Mouse (Mus musculus) ES-Bruce4 (cell line): ENCODE measurements around the gene Bhlhe41. TPM values are rescaled to one million over a fixed set of nuclear protein-coding genes. Genes with fewer than 3 reads are reported as not detected.

Source experiments
- H3K27ac ChIP-seq: 2 replicates; pipeline ENCODE4 v1.5.1; 2012; ENCODE audit warnings: low read length, inconsistent platforms; ENCODE audit not compliant: insufficient read depth
- H3K27me3 ChIP-seq: 2 replicates; pipeline ENCODE4 v1.6.1; 2012; ENCODE audit warnings: mild to moderate bottlenecking, low read length, inconsistent platforms; ENCODE audit not compliant: control insufficient read depth, poor library complexity, insufficient read depth, severe bottlenecking
- H3K36me3 ChIP-seq: 2 replicates; pipeline ENCODE4 v1.6.1; 2012; ENCODE audit warnings: inconsistent platforms, mild to moderate bottlenecking, low read length, moderate library complexity; ENCODE audit not compliant: control insufficient read depth, poor library complexity, insufficient read depth, severe bottlenecking
- H3K4me1 ChIP-seq: one replicate; pipeline ENCODE4 v1.8.1; 2011; ENCODE audit warnings: low read length; ENCODE audit not compliant: control insufficient read depth, insufficient read depth
- H3K4me3 ChIP-seq: 2 replicates; pipeline ENCODE4 v1.5.1; 2011; ENCODE audit warnings: low read depth, mild to moderate bottlenecking, low read length
- H3K9ac ChIP-seq: 2 replicates; pipeline ENCODE4 v1.6.1; 2012; ENCODE audit warnings: low read depth, mild to moderate bottlenecking, inconsistent platforms; ENCODE audit not compliant: poor library complexity, severe bottlenecking
- H3K9me3 ChIP-seq: replicated peaks from 2 replicates; pipeline ENCODE4 v1.6.1; 2012; ENCODE audit warnings: mild to moderate bottlenecking, low read length, inconsistent platforms; ENCODE audit not compliant: control insufficient read depth, poor library complexity, insufficient read depth, severe bottlenecking
- CTCF ChIP-seq: IDR thresholded peaks from one replicate; pipeline ENCODE4 v1.8.1; 2011; ENCODE audit warnings: low read depth, low read length
- EP300 ChIP-seq: IDR thresholded peaks from 2 replicates; pipeline ENCODE4 v1.6.1; 2011; ENCODE audit warnings: low read depth, low read length; ENCODE audit not compliant: insufficient read depth
- POLR2A ChIP-seq: IDR thresholded peaks from one replicate; pipeline ENCODE4 v1.8.1; 2011; ENCODE audit warnings: low read length; ENCODE audit not compliant: insufficient read depth
- polyA plus RNA-seq: library from polyadenylated mRNA; stranded (reverse); fragments of >200 nt; gene quantifications from 2 replicates; pipeline ENCODE4 v1.2.4, GENCODE M21; 2011; ENCODE audit warnings: low read depth; ENCODE audit not compliant: missing spikeins, insufficient read depth, insufficient read length

Gene Bhlhe41
- polyA plus RNA-seq, 1 experiment: 5.3 TPM

DNA sequence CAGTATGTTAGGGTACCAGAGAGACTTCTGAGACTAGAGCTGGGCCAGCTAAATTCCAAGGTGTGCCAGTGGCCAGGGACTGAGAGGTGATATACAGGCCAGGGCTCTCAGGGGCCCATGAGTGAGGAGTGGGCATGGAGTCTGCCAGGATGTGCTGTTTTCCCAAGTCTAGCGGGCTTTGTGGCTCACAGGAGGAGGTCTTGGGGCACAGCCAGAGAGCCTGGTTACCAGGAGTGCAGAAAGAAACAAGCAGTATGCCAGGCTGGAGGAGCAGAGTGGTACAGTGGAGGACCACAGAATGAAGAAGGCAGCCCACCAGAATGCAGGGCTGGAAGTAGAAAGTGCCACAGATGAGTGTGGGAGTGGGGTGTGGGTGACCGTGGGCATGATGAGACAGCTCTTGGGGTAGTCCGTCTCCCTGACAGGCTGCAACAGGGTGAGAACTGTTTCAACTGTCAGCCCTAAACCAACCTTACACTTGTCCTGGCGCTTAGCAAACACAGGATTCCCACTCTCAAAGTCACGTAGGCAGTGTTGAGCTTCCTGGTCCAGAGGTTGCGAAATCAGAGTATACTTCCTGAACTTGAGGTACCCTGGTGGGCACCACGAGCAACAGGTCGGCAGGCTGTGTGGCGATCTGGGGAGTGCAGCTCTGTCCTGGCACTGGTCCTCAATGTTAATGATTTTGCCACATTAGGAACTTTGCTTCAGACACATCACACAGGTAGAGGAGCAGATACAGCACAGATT lies 11.8 kb upstream of the Bhlhe41 start:
- Histone ChIP-seq H3K9me3 (no peaks in the 10 kb centered on the region), H3K36me3 (no peaks in the 10 kb centered on the region), H3K4me3 (no peak overlapping the region), H3K9ac (no peak overlapping the region), H3K27ac (no peak overlapping the region), H3K4me1 (no peaks in the 10 kb centered on the region), H3K27me3 (no peaks in the 10 kb centered on the region)
- no peak for TF ChIP-seq CTCF
- no peak for TF ChIP-seq EP300

DNA sequence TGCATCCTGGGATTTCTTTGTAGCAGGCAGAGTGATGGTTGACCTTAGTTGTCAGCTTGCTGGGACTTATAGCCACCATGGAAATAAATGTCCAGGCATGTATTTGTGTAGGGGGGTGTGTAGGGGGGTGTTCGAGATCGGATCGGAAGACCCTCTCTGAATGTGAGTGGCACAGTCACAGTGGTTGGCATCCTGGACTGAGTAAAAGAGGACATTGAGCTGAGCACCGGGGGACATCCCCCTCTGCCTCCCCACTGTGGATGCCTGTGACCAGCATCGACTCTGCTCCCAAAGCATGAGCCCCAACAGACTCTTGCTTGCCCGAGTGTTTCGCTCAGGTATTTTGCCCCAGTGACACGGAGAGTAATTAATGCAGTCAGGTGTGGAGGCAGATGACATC lies 8.0 kb upstream of the Bhlhe41 start:
- no peak overlapping the region for H3K9ac ChIP-seq
- no peaks in the 10 kb centered on the region for H3K36me3 ChIP-seq
- no peak for TF ChIP-seq POLR2A
- TF ChIP-seq CTCF: no peak
- TF ChIP-seq EP300: no peak
- no peak overlapping the region for H3K27ac ChIP-seq
- H3K4me3 ChIP-seq: no peak overlapping the region
- no peaks in the 10 kb centered on the region for H3K4me1 ChIP-seq
- H3K27me3 ChIP-seq: no peaks in the 10 kb centered on the region
- no peaks in the 10 kb centered on the region for H3K9me3 ChIP-seq

DNA sequence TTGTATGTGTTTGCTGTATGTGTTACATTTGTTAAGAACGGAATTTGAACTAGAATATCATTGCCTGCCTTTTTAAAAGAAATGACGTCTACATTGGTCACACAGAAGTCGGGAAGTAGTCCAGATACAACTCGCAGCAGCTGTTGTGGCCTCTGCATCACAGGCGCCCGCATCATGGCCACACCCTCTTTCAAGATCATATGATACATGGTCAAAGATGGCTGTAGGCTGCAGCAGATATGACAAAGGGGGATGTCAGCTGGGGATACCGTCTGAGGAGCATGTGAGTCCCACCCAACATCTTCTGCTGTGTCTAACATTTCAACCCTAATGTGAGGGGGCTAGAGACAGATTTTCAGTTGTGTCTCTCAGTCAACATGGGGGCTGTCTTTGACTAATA lies 6.7 kb upstream of the Bhlhe41 start:
- Histone ChIP-seq H3K4me3 (no peak overlapping the region), H3K9me3 (no peaks in the 10 kb centered on the region), H3K9ac (no peak overlapping the region), H3K27me3 (peaks cover 3% of the 10 kb centered on the region), H3K36me3 (no peaks in the 10 kb centered on the region), H3K27ac (no peak overlapping the region), H3K4me1 (no peaks in the 10 kb centered on the region)
- TF ChIP-seq POLR2A (no peak), EP300 (no peak), CTCF (no peak)

DNA sequence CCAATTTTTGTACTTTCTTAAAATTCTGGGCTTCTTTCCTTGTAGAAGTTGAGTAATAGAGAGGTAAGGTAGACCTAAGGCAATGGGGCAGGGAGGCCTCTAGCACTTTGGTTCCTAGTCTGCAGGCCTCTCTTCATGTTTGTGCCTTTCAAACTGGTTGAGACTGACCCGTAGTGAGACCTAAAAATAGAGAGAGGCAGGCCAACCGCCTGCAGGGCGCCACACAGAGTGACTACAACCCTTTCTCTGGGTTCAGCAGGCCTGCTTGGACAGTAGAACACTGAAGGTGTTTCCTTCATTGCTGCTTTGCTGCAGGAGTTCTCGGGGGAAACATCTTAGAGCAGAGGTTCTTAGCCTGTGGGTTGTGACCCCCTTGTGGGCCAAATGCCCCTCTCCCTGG lies 5.6 kb upstream of the Bhlhe41 start:
- Histone ChIP-seq H3K27ac (no peak overlapping the region), H3K4me1 (no peaks in the 10 kb centered on the region), H3K9ac (no peak overlapping the region), H3K9me3 (no peaks in the 10 kb centered on the region), H3K27me3 (peaks cover 5% of the 10 kb centered on the region), H3K36me3 (no peaks in the 10 kb centered on the region), H3K4me3 (no peak overlapping the region)
- no peak for TF ChIP-seq CTCF
- TF ChIP-seq POLR2A: no peak
- TF ChIP-seq EP300: no peak

DNA sequence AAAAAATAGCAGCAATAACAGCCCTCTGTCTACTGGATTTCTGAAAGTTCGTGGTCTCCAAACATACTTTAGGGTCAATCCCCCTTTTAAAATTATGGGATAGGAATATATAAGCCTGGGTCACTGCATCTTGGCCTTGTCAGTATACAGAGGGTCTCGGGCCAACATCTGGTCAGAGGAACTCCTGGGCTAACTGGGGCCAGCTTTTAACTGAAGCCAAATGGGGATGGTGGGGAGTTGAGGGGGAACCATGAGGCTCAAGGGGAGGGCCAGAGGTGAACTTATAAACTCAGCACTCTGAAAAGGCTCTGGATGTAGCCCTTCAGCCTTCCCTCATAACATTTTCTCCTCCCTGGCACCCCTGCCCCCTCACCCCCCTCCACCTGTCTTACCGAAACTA lies 1.8 kb upstream of the Bhlhe41 start:
- H3K4me1 ChIP-seq: no peaks in the 10 kb centered on the region

More for the DNA sequence above, 1.8 kb upstream of the Bhlhe41 start:
- Histone ChIP-seq H3K27me3 (peaks cover 16% of the 10 kb centered on the region), H3K27ac (no peak overlapping the region), H3K9me3 (no peaks in the 10 kb centered on the region), H3K9ac (no peak overlapping the region), H3K4me3 (no peak overlapping the region), H3K36me3 (no peaks in the 10 kb centered on the region)
- TF ChIP-seq CTCF (no peak), POLR2A (no peak), EP300 (no peak)
